Mouse (Mus musculus): ENCODE measurements around the gene Fam19a2.

Gene Fam19a2

DNA sequence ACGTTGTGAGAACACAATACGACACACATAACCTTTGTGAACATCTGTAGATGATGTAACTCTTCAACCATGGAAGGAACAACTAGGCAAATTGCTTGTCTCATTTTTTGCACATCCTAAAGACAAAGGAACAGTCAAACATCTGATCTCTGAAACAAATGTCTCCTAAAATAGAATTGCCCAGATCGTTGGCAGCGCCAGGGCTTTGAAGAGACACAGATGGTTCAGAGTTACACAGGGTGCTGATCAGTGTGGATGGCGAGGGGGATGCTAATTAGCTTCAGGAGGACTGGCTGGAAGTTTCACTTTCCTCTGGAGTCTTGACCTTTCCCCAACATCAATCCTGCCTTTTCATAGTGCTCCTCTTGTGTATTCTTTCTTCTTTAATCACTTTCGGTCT, 284.6 kb downstream of the Fam19a2 start:
- DNase-seq (ENCODE audit: low read depth, low spot score): no peak

DNA sequence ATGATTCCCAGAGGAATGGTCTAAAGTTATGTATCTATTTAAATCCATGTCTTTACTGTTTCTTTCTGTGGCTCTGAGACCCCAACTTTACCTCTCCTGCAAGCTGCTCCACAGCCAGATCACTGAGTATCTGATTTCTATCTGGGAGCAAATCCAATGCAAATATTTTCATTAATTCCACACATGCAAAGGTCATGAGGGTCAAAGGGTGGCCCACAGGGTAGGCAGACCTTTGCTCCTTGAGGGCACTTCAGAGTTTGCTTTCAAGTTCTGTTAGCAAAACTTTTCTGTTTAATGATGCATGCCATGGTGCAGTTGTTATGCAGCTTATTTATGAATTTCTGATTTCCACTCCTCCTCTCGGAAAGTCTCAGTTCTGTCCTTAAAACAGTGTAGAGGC, 303.9 kb downstream of the Fam19a2 start:
- DNase-seq (ENCODE audit: low read depth, low spot score): no peak

DNA sequence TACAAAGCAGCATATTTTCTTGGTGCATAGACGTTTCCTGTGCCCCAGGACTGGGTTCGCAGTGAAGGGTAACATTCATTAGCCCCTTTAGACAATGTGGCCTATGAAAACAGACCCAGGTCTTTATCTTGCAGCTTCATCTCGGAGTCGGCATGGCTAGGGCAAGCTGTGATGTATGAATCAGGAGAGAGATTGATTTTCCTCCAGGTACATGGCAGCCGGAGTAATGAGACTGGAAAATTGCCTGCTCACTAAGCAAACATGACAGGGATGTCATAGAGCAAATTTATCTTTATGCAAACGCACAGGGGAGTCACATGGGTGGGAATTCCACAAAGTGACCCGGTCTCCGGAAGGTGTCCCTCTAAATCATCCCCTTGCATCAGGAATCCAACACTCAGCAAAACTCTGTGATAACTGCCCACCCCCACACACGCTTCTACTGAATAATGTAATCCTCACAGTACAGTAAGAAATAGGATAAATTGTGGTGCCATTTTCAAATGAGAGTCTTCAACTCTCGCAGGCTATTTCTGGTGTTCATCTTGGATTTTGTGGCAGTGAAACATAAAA, 306.9 kb downstream of the Fam19a2 start:
- DNase-seq (ENCODE audit: low read depth, low spot score): no peak

DNA sequence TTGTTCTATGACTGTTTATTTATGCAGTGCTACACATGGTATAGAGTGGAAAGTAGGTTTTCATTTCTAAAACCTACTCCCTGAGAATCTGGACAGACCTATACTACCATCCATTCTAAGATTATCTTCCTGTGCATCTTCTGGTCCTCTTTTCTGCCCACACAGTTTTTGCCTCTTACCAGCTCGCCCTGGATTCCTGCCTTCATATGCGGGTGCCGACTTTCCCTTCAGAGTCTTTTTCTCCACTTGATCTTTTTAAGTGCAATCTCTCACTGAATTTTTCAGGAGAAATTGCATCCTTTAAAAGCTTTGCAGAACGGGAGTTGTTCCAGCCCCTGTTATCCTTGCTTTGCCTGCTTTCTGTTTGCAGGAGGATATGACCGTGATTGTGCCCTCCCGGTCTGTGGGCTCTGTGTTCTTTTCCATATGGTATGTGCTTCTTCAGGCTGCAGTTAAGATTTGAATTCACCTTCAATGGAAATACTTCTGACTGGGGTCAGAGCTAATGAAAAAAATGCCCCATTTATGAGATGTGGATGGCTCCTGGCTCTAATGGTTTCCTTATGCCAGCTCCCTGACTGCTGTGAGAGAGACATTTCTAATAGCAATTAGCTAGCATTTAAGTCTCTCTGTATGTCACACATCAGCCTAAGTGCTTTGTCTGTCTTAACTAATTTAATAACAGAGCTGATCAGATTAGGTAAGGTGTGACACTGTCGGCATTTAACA, 308.7 kb downstream of the Fam19a2 start:
- no peak for DNase-seq (ENCODE audit: low read depth, low spot score)

DNA sequence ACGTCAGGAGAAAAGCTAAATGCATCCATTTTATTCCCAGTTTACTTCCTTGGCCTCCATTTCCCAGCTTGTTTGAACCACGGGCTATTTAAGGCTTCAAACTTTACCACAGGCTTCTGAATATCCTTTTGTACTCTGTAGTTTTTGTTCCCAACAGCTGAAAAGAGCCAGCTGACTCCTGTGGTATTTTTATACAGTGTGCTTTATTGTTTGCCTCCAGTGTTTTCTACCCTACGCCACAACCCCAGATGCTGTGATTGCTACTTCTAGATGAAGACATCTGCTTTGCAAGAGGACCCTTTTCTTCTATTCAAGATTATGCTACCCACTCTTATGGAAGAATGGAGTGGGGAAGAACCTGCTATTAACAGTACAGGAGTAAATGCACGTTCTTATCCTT, 314.0 kb downstream of the Fam19a2 start:
- no peak for DNase-seq (ENCODE audit: low read depth, low spot score)

DNA sequence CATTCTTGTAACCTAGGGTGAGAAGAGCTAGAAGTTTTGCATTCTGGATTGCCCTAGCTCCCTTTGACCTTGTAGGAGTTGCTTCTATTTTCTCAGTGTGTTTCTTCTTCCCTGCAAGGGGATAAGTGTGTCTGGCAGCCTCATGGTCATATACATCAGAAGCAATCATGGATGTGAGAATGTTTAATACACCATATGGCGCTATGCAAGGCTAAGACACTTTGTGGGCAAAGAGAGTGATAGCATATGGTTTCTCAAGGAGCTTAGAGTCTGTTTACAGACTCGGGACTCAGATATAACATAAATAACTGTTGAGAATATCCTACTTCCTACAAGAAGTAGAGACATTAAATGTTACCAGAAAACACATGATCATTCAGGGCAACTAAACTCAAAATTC, 315.2 kb downstream of the Fam19a2 start:
- DNase-seq (ENCODE audit: low read depth, low spot score): no peak

DNA sequence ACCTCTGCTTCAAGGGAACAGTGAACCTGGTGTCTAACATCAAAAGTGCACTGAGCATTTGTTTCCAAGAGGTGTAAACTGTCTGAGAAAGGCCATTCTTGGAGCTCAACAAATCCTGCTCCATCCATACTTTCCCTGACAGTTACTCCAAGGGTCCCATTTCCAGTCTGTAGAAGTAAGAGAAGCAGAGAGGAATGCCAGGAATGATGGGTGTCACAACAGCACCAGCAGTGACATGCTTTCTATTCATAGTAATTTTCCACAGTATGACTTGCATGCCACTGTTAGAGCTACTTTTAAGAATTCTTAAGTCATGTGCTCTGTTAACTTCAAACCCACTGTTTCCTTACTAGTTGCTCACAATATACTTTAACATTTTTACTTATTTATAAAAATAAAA, 331.2 kb downstream of the Fam19a2 start:
- no peak for DNase-seq (ENCODE audit: low read depth, low spot score)

DNA sequence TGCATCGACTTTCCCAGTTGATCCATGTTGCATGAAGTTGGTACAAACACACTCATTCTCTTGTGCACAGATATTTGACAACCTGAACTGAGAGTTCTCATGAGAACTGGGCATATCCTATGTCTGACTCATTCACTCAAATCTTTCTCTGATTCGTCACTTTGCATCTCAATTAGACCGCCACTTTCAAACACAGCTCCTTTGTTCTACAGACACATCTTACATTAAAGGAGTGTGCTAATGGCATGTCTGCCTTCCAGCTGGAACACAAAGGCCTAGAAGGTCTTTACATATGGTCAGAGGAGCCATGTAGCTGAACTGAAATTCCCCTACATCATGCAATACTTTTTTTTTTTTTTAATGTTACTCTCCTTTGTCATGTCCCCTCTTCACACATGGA, 333.3 kb downstream of the Fam19a2 start:
- peak; percentile 1 for DNase-seq (ENCODE audit: low read depth, low spot score)

DNA sequence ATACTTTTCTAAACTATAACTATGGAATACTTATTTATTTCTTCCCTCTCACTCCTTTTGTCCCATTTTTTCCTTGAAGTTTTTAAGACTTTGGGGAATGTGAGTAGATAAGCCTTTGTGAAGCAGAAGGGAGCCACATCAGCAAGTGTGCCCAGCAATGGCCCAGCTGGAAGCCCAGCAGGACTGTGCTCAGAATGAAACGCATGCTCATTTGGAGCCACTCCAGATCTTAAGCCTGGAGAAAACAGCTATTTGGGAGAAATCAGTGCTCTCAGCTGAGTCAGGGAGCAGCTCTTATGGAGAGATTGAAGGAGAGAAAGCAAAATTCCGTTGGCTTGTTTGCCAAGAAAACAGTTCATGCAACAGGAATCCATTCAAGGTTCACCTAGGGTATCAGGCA, 341.9 kb downstream of the Fam19a2 start:
- no peak for DNase-seq (ENCODE audit: low read depth, low spot score)

DNA sequence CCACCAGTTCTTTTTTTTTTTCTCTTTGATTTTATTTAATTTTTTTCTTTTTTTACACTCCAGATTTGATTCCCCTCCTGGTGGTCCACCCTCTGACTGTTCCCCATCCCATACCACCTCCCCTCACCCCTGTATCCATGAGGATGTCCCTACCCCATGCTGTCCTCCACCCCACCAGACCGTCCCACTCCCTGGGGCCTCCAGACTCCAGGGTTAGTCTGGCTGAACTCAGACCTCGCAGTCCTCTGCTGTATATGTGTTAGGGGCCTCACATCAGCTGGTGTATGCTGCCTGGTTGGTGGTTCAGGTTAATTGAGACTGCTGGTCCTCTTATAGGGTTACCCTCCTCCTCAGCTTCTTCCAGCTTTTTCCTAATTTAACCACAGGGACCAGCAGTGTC, 362.9 kb downstream of the Fam19a2 start:
- no peak for DNase-seq (ENCODE audit: low read depth, low spot score)

DNA sequence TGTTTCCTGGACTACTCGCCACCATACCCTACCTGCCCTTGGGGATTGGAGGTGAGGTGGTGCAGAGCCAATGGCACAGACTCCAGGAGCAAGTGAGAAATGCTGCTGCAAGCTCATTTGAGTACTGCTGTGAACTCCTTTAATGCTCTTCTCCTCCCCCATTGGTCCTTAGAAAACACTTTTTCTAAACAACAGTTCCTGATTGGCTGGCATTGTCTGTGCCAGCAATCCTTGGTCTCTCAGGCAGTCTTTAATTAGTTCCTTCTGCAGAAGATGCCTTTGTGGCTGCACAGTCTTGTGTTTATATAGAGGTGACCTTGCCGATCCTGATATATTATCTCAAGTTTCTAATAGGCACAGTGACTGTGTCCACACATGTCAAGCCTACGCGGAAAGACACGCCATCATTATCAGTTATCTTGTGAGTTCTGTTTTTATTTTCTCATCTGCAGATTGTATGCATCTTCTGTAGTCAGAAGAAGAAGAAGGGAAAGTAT, 365.5 kb downstream of the Fam19a2 start:
- no peak for DNase-seq (ENCODE audit: low read depth, low spot score)

DNA sequence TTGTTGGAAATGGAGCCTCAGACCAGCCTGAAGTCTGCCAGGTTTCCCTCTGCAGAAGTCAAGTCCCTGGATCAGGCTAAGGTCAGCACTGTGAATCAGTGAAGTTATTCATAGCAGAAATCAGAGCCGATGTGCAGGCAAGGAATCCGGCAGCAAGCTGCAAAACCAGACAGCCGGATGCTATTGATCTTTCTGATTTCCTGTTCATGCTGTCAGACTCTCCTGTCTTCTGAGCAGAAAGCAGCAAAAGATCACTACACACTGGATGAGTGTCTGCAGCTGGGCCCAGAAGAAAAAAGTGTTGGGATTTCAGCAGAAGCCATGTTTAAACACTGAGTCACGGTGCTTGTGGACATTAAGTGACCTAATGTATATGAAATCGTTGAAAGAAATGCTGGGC, 368.2 kb downstream of the Fam19a2 start:
- DNase-seq (ENCODE audit: low read depth, low spot score): no peak

DNA sequence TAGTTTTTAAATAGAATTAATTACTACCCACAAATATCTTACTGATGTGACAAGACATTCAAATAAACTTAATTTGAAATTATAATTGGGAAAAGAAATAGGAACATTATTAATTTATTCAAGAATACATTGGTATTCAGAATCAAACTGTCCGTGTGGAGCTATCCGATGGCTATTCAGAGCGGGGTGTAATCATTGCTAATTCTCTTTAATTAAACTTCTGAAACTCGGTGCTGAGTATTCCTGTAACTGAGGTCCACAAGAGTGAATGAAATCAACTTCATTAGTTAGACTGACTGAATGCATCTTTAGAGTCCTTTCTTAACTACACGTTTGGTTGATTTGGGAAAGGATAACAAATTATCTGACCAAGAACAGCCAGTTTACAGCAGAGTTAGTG, 372.9 kb downstream of the Fam19a2 start:
- DNase-seq (ENCODE audit: low read depth, low spot score): no peak

DNA sequence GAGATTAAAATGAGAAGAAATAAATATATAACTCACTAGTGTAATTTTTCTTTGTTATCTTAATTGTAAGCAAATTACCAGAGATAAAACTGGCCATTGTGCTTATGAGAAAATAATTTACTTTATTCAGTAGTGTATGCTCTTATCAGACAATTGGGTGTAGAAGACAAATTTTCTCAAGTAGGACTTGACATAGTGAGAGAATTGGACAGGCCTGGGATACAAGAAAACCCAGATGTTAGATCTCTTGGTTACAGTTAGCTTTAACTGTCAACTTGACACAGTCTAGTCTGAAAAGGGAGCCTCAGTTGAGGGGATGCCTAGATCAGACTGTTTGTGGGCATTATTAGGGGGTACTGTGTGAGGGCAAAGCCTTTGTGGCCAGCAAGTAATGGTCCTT, 373.7 kb downstream of the Fam19a2 start:
- no peak for DNase-seq (ENCODE audit: low read depth, low spot score)

DNA sequence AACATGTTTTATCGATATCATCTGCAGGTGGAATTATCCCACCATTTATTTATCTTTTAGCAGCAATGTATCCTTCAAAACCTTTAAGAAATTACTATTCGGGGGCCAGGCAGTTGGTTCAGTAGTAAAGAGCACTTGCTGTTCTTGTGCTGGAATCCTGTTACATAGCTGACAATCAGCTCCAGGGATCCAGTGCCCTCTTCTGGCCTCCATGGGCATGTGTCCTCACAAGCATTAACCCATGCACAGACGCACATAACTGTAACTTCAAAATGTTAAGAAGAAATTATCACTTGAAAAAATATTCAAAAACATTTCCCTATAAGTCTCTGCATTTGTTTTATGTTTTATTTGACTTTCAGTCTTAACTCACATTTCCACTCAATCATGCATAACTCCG, 381.8 kb downstream of the Fam19a2 start:
- peak; percentile 38 for DNase-seq (ENCODE audit: low read depth, low spot score)

DNA sequence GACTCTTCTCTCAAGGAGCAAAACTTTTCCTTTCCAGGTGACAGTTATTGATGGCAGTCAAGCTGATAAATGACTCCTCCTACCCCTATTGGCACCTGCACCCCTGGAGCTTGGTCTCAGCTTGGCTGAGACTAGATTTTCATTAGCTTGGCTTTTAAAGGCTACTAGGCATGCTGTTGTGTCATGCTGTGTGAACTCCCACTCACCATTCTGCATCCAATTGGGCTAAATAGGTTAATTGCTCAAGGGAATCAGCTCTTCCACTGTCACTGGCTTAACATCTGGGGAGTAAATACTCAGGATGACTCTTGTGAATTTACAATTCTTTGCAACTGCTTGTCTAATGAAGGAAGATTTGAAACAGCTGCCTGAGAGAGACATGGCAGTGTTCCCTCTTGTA, 407.4 kb downstream of the Fam19a2 start:
- DNase-seq (ENCODE audit: low read depth, low spot score): no peak

DNA sequence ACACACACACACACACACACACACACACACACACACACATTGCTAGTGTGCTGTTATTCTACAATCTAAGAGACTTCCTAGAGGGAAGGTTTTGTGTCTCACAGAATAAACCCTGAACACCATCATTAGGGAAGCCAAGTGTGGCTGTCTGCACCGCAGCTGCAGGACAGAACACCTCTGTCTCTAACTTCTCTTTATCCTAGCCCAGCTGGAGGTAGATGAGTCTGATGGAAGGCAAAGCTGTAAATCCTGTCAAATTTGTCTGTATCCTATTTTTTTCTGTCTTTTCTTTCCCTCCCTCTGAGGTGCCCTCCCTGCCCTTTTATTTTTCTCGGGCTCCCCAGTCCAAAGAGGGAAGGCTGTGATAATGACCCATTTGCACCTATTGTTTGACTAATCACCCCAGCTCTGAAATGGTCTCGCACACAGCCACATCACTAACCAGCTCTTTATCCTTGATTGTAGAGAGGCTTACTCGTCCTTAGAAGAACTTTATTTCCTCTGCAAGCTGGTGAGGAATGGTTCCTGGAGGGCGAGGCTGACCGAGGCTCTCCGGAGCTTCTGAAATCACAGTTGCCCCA, 414.6 kb downstream of the Fam19a2 start:
- peak; percentile 21 for DNase-seq (ENCODE audit: low read depth, low spot score)

DNA sequence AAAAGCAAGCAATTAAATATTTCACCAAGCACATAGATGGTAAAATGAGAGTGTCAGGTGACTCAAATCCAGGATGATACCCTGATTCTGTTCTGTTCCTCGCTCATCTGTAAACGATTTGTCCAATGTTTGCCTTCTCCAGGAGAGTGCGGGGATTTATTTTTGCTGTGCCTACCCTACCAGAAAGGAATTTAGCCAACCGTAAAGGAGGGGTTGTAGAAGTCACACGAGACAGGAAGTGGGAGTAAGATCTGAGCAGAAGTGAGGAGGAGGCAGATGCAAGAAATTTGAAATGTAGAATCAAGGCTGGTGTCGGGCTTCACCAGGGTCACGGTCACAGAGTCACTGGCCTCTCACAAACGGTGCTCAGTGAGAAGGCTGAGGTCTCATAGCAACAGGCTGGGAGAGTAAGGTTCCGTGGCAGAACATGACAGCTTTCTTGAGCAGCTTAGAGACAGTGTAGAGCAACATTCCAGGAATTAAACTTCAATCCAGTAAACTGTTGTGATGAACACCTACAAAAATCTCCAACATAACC, 419.0 kb downstream of the Fam19a2 start:
- no peak for DNase-seq (ENCODE audit: low read depth, low spot score)

DNA sequence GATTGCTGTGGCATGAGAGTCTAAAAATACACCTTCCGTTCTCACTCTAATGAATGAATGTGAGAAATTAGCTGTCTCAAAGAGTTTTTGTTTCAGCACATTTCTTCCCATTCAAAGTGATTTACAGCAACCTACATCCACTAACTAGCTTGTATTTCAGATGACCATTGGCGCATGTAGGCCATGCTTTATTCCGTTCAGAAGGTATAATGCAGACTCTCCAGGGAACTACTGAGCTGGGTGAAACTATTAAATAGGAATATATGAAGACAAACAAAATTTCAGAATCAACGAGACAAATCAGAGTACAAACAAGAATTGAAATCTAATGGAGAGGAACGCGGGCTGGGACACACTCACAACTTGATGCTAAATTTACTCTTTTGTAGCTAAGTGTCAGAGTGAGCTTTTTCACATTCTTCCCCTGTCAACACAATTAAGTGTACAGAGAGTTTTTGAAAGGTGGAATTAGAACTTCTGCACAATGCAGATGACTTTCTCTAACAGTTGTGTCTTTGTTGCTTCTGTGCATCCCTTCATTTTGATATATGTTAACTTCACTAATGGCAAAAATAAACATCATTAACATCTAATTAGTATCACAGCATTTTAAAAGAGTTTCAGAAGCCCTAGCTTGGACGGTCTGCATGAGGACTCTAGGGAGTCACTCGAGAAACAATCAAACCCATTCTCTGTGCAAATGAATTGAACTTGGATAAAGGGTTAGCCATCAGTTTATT, 428.6 kb downstream of the Fam19a2 start:
- DNase-seq (ENCODE audit: low read depth, low spot score): no peak

DNA sequence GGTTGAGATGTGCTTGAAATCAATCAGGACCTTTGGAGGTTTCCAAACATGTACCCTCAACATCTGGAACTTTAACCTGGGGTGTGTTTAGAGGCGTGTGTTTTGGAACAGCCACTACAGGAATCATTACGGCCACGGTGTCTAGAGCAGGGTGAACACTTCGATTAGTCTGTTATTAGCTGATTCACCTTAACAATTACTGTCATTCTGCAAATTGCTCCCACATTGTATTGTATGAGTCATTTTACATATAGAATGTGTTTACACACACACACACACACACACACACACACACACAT, 429.1 kb downstream of the Fam19a2 start:
- no peak for DNase-seq (ENCODE audit: low read depth, low spot score)

DNA sequence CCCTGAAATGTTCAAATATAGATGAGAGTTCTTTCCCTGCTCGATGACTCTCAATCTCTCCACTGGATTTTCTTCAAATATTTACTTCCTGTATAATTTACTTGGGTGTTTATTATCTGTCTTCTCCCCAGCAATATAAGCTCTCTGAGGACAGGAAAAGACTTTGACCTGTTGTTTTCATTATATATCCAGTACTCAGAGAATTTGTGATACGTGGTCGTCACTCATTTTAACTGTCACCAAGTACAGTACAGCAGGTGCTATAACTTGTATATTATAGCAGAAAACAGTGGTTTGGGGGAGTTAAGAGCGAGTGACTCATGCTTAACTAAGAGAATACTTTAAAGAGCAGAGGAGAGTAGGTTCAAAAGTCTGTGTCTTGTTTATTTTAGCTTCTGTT, 438.8 kb downstream of the Fam19a2 start:
- no peak for DNase-seq (ENCODE audit: low read depth, low spot score)

DNA sequence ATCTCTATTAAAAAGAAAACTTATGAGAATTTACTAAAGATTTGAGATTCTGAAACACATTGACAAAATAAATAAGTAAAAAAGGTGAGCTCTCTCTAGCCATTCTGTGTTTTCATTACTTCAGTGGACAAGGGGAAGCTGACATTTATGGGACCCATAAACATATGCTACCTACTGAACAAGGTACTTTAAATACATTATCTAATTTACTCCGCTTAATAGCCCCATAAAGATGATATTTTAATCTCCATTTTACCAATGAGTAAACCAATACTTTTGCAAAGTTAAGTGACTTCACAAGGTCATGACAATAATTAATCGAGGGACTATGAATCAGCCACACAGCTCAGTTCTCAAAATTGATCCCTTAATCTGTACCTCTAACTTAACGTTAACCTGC, 443.2 kb downstream of the Fam19a2 start:
- no peak for DNase-seq (ENCODE audit: low read depth, low spot score)

DNA sequence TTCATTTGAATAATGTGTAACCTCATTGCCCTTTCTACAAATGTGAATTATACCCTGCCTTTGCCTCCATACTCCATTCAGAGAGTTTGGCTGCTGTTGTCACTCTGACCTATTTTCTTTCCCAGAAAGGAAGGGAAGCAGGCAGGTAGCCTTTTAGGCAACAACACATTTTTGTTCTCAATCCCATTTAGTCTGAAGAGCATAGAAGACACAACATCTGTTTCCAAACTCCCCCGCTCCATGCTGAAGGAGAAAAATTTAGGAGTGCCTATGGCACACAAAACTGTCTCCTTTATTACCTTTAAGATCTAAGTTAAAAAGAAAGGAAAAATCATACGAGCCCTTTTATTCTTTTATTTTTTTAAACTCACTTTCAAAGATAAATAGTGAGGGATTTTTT, 446.9 kb downstream of the Fam19a2 start:
- DNase-seq (ENCODE audit: low read depth, low spot score): no peak

All from R1 (cell line).